Mouse (Mus musculus) hematopoietic stem cell, adult 5-6 weeks (primary cell): ENCODE measurements around the gene Ube2t. TPM values are rescaled to one million over a fixed set of nuclear protein-coding genes. Genes with fewer than 3 reads are reported as not detected.

Experiments used
- ATAC-seq, 2 experiments: fragments of 125-278 bp in 1 of 2; replicated peaks in 1 of 2; 2 replicates each; pipeline ENCODE4 v1.8.0; 2016 to 2017; ENCODE audit warnings: inconsistent platforms in 2 of 2, mild to moderate bottlenecking in 2 of 2, moderate number of reproducible peaks in 2 of 2, low read depth in 1 of 2, moderate TSS enrichment in 1 of 2; ENCODE audit not compliant: low FRiP score in 2 of 2, poor library complexity in 2 of 2, severe bottlenecking in 2 of 2, insufficient read depth in 1 of 2, low TSS enrichment in 1 of 2
- total RNA-seq: library from RNA; stranded (forward); fragments of 172-1452, 232-1000 nt; gene quantifications from 2 replicates; pipeline ENCODE4 v1.2.3, GENCODE M21; 2017

The Ube2t gene
- total RNA-seq, 1 experiment from 2014 or later, result 16.5 TPM

DNA sequence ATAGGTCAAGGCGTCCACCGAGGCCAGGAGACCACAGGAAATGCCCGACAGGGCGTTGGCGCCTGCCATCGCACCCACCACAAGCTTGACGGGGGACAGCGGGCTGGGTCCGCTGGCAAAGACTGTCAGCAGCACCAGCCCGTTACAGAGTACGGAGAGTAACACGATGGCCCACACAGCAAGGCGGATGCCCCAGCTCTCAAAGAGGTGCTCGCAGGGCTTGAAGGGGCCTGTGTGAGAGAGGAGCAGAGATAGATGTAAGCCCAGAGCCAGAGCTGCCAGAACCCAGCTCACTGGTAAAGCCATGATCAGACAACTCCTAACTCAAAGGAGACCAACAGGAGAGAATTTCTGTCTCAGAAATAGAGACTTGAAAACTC is 25.6 kb downstream of the Ube2t start:
- no peak for ATAC-seq

DNA sequence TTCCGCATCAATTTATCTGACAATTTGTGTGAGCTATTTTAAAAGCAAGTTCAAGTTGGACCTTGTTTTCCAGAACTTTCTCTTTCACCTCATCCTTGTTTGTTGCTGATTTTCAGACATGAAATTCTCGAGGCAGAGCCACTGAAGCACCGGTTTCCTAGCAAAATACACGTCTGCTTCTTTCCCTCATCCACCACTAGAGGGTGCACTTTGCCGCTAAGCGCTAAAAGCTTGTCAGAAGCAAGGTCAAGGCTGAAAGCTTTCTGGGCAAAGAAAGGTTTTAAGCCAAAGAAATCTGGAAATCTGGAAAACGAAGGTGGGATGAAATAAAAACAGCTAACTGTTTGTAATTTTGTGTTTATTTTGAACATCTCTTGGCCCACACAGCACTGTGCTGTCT is 27.0 kb downstream of the Ube2t start:
- ATAC-seq, result peak; percentile 43 to 62; a peak in 2 of 4 replicates

DNA sequence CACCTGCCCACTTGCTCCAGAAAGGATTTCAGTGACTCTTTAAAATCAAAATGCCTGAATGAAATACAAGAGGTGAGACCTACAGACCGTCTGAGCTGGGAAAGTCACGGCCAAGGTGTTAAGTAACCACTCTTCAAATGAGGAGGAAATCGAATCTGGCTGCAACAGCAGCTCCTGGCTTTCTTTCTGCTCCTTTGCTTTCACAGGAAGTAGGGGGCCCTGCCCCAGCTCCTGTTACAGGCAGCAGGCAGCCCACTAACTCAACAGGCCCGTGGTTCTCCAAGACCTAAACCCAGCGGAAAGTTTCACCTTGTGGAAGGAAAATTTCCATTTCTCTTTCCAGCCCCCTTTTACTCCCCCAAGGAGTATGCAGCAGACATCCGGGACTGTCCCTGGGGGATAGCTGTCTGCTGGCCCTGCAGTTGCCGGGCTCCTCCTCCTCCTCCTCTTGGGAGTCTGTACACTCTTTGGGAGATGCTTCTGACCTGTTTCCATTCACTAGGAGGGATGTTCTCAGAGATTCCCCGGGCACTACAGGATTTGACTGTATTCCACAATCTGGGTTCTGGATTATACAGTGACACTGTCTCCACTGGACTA is 29.8 kb downstream of the Ube2t start:
- ATAC-seq, result no peak

DNA sequence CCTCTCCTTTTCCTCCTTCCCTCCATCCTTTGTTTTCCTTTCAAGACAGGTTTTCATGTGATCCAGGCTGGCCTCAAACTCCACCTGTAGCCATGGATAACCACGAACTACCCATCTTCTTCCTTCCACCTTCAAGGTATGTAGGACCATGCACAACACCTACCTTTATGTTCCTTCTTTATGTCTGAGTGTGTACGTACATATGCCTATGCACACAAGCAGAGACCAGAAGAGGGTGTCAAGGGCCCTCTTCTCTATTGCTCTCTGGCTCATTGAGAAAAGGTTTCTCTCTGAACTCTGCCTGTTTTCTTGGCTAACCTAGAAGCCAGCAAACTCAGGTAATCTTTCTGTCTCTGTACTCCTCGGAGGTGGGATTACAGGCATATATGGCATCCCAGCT is 32.4 kb downstream of the Ube2t start:
- ATAC-seq, result no peak

DNA sequence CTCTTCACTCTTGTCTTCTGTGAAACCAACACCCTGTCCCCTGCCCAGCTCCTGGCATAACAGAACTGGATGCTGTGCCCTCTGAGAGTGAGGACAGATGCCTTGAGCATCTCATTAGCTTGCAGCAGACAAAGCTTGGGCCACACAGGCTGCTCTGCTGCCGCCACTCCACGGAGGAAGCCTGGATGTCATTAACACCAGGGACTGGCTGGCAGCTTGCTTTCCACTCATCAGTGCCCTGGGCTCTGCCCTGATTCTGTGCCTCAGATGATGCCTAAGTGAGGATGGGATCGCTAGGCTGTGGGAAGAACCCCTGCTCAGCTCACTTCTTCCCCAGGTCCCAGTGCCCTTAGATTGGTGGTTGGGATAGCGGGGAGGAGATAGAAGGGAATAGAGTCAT is 33.1 kb downstream of the Ube2t start:
- ATAC-seq, result no peak

DNA sequence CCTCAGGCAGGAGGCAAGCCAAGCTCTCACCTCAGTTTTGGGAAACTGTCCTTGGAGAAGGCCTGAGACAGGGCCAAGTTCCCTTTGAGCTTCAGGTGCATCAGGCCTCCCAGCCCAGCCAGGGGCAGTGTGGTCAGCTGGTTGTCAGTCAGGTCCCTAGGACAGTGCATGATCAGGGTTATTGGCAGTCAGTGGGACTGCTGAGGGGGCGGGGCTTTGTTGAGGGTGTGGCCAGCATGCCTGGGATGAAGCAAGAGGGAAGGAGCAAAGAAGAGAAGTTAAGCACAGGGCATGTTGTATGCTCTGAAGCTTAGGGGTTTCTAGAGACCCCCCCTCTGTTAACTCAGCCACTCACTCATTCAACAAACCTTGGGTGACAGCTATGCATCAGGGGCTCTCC is 33.6 kb downstream of the Ube2t start:
- ATAC-seq, result no peak

DNA sequence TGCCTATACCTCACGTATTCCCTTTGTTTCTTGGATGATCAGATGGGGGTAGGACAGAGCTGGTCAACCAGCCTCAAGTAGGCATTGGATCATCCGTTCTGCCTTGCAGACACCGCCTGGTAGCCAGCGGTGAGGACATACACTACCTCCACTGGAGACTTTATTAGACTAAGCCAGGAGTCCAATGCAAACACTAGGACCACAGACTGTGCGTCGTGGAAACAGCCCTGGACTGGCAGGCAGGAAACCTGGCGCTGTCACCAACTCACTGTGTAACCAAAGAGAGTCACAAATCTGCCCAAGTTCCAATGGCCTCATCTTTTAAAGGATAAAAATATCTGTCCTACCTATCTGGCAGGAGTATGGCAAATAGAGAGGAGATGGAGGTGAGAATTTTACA is 34.1 kb downstream of the Ube2t start:
- no peak for ATAC-seq

DNA sequence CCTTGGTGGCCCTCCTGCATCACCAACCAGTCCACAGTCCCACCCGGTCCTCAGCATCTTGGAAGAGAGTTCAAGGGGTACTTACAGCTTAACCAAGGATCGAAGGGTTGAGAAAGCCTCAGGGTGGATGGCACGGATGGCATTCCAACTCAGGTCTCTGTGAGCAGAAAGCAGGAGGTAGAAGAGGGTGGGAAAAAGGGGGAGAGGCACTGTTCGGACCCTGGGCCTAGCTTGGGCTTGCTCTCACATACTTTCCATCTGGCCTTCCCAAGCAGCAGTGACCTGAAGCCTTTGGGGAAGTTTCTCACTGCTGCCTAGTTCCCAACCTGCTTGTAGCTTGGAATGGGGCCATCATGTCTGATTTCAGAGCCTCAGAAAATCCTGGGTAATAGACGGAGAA is 35.2 kb downstream of the Ube2t start:
- no peak for ATAC-seq

DNA sequence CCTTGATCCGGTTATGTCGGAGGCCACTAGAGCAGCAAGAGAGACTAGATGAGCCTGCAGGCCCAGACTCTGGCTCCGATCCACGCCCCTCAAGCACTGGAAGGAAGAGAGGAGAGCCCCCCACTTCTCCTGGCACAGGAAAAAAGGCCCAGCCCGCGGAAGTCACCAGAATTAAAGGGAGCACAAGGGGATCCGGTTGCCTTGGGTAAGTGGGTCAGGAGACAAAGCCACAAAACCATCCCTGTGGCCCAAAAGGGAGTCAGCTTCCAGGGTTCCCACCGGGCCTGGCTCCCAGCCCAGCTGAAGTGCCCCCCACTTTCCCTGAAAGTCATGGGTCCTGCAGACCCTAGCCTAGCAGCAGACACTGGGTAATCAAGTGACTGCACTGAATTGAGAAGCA is 35.9 kb downstream of the Ube2t start:
- no peak for ATAC-seq

DNA sequence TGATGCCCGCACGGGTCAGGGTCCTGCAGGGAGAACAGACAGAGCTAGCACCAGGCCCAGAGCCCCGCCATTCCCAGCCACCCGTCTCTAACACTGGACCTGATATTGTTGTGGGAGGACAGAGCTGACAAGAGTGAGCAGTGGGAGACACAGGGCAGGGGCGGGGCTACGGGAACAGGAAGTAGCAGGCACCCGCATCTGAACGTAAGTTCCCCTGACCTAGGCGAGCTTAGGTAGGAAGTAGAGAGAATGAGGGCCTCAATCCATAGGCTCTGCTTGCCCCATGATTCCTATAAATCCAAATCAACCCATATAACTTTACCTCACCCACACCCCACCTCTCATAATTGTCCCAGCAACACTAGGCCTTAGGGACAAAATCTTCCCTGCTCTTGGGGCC is 38.2 kb downstream of the Ube2t start:
- ATAC-seq, result peak in 1 of 2 experiments; percentile 49; a peak in 1 of 4 replicates

DNA sequence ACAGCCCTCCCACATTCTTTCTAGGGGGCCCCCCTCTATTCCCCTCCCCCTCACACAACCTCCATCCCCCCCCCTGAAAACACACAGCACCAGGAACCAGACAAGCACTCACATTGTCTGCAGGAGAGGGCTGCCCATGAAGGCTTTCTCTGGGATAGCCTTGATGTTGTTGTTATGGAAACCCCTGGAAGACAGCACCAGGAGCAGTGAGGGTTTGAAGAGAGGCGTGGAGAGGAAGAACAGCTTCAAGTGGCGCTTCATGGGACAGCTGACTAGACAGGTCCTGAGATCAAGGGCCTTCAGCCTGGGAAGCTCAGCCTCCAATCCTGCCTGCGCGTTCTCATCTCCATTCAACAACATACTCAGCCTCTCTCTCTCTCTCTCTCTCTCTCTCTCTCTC is 41.0 kb downstream of the Ube2t start:
- ATAC-seq, result no peak

DNA sequence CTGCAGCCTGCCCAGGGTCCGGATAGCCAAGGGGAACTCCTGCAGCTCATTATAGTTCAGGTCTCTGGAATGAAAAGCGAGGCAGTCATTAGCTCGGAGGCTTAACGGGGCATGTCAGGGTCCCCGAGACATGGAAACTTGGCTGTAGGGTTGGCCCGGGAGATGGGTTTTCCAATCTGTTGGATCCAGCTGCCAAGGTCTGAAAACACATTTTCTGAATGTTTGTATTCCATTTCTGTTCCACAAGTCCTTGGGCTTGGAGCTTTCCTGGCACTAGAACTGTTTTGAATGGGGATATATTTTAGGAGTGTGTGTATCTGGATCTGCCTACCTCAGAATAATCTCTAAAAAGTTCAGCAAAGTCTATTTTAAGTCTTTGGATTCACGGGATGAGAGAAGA is 43.3 kb downstream of the Ube2t start:
- no peak for ATAC-seq

DNA sequence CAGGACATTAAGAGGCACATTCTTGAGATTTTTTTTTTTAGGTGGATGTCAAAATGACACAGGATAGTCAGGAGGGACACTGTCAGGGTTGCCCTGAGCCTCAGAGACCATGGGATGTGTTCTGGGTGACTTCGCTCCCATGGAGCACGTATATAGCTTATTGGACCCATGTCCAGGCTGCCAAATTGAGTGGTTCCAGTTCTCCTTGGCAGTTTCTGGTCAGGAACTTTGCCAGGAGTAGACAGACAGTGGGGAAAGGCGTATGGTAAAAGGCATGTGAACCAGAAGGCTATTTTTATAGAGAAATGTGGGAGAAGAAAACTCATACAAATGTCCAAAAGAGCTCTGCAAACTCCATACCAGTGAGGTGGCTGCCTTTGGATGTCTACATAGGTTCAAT is 47.5 kb downstream of the Ube2t start:
- no peak for ATAC-seq

DNA sequence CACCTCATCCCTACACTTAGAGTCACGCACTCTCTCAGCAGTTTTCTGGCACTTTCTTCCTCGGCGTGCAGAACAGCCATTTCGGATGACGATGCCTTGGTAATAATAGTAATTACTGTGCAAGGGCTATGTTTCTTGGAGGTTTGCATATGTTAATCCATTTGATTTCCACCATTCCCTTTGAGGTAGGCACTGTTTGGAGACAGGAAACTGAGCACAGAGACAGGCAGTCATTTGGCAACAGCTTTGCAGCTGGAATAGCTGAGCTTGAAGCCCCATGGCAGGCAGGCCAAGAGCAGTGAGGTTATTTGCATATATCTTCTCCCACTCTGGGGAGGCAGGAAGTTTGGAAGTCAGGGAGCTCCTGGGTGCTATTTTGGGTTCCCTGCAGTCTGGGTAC is 49.5 kb downstream of the Ube2t start:
- ATAC-seq, result no peak

DNA sequence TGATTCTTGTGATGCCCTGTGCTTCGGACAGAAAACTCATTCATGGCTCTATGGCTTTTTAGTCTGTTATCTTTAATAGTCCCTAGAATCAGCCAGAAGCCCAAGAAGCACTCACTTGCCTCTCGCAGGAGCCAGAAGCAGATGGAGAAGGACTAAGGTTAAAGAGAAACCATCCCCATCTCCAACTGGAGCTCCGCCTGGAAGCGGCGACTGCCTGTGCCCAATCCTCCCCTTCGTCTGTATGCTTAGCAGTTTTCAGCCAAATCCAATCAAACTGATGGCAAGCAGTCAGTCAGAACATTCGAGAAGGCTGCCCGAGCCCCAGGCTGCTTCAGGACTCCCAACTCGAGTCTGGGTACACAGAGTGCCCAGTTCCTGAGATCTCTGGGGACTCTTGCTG is 50.1 kb downstream of the Ube2t start:
- ATAC-seq, result no peak

DNA sequence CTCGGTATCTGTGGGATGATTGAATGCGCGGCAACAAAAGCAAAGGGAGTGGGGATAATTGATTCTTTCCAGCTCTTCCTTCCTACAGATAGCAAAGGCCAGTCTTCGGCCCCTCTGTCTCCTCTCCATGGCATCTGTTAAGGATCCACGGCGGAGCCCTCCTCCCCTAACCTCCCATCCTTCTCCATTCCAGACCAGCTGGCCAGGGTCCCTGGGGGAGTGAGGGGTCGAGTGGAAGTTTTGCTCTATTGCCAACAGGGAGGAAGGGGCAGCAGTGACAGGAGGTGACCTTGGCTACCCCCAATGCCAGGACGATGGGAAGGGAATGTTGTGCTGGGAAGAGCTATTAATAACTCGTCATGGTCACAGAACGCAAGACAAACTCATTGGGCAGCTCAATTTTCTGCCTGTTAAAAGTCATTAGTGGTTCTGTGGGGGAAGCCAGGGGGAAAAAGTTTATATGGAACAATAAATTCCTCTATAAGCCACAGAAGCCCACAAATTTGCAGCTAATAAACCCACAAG is 52.6 kb downstream of the Ube2t start:
- no peak for ATAC-seq

DNA sequence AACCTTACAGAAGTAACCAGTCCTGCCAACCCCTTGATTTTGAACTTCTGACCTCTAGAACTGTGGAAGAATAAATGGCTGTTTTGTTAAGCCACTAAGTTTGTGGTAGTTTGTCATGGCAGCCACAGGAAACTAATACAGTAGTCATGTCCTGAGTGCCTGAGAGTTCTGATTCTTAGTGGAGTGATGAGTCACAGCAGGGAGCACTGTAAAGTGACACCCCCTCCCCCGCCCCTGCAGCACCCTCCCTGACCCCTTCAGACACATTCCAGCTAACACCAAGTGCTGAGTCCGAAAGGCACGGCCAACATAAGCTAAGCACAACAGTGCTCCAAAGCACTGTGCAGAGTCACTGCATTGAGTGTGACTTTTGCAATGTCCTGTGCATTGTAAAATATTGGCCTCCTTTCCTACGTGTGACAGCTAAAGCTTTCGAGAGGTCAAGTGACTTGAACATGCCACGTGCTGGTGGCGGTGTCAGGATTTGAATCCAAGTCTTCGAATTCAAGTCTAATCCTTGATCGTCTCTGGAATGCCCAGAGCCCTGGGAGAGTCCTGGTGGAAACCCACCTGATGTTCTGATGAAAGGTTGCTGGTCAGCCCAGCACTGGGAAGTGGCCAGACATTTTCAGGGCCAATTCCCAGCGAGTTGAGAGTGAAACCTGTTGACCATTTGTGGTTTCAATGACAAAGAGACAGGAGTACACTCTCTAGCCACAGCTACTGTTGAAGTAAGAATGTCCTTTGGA is 54.7 kb downstream of the Ube2t start:
- no peak for ATAC-seq

DNA sequence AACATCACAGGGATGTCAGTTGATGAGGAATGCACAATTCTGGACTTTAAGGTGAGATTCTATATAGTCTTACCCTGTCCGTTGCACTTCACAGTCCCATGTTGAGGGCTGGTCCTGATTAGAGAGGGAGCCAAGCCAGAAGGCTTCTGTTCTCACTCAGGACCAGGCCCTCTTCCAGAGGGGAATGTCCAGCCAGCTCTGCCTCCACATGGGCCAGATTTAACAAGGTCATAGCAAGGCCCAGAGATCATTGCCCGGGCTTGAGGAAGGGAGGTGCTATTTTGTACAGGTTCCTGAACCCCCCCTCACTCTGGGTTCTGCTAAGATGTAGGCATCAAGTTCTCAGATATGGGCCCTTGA is 55.3 kb downstream of the Ube2t start:
- no peak for ATAC-seq
